Mouse (Mus musculus): Measurements from ENCODE around the gene Znhit1. TPM values are rescaled to one million over a fixed set of nuclear protein-coding genes. Genes with fewer than 3 reads are reported as not detected.
"Not testable (repeated sequence)": the region's sequence is repeated elsewhere in the genome, so short reads cannot be mapped to it uniquely, and the experiment has no call there.

Znhit1 gene
- polyA plus RNA-seq, 1 experiment from 2014 or later, result 101 TPM

DNA sequence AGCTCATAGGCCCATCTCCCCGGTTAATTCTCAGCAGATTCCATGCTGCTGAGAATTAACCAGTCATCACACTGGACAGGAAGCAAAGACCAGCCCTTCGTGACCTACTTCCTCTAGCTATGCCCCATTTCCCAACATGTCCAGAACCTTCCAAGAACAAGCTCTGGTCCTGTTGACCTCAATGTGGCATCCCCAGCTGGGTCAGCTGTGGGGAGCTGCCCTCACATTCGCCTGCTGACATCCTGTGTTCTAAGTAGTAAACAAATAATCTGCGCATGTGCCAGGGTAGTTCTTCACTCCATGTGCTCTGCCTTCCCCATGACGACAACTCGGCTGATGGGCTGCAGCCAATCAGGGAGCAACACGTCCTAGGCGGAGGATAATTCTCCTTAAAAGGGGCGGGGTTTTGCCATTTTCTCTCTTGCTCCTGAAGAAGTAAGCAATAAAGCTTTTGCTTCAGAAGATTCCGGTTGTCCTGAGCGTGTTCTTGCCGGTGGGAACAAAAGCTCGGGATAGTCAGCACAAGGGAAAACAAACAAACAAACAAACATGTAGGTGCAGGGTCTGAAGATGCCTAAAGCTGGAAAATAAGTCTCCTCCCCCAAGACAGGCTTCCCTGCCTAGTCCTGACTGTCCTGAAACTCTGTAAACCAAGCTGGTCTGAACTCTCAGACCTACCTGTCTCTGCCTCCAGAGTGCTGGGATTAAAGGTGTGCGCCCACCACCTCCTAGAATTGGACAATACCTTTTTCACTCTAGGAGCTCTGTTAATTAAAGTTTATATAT is 38.1 kb downstream of the Znhit1 start:
- not testable (repeated sequence) for H3K27me3 ChIP-seq; H3K4me3 ChIP-seq; H3K27ac ChIP-seq; H3K9ac ChIP-seq; H3K9me3 ChIP-seq; H3K36me3 ChIP-seq; ATAC-seq (ENCODE audit: borderline replicate concordance, extremely low read depth, low FRiP score, low TSS enrichment); H3K4me2 ChIP-seq
- 74% methylated on average over 14 of the region's 14 CpGs for WGBS
- H3K4me1 ChIP-seq, result peaks cover 16% of the 10 kb centered on the region

DNA sequence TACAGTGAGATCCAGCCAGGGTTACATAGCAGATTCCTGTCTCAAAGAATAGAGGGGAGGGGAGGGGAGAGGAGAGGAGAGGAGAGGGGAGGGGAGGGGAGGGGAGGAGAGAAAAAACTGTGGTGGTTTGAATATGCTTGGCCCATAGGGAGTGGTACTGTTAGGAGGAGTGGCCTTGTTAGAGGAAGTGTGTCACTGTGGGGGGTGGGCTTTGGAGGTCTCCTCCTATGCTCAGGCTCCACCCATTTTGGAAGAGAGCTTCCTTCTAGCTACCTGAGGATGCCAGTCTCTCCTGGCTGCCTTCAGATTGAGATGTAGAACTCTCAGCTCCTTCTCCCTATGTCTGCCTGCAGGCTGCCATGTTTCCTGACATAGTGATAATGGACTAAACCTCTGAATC is 39.9 kb downstream of the Znhit1 start:
- Histone ChIP-seq H3K27me3 (no peaks in the 10 kb centered on the region), H3K9me3 (no peaks in the 10 kb centered on the region), H3K9ac (no peak overlapping the region), H3K27ac (no peak overlapping the region), H3K36me3 (no peaks in the 10 kb centered on the region), H3K4me1 (peaks cover 5% of the 10 kb centered on the region; the same call in 1 of the 2 replicates), H3K4me2 (no peak overlapping the region), H3K4me3 (no peak overlapping the region)
- ATAC-seq (ENCODE audit: borderline replicate concordance, extremely low read depth, low FRiP score, low TSS enrichment), result no peak

DNA sequence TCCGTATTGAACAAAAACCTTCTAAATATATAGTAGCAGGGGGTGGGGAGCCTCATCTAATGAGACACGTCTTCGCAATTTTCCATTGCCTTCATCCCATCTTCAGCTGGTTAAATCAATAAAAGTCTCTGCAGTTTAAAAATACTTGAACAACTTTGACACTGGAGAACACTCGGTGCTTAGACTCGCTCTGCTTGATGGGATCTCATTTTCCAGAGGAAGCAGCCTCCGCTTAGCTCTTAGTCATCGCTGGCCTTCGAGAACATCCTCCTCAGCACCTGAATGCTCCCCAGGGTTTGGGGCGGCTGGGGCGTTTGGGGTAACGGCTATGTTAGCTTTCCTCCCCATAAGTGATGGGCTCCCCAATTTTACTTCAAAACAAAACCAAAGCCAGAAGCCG is 42.7 kb downstream of the Znhit1 start:
- H3K36me3 ChIP-seq, result no peaks in the 10 kb centered on the region
- no peaks in the 10 kb centered on the region for H3K4me1 ChIP-seq
- H3K9ac ChIP-seq, result no peak overlapping the region
- no peak for ATAC-seq (ENCODE audit: borderline replicate concordance, extremely low read depth, low FRiP score, low TSS enrichment)
- no peaks in the 10 kb centered on the region for H3K27me3 ChIP-seq
- no peak overlapping the region for H3K27ac ChIP-seq
- WGBS, result 75% methylated on average over 12 of the region's 12 CpGs
- no peak overlapping the region for H3K4me3 ChIP-seq
- H3K9me3 ChIP-seq, result no peaks in the 10 kb centered on the region
- no peak overlapping the region for H3K4me2 ChIP-seq

DNA sequence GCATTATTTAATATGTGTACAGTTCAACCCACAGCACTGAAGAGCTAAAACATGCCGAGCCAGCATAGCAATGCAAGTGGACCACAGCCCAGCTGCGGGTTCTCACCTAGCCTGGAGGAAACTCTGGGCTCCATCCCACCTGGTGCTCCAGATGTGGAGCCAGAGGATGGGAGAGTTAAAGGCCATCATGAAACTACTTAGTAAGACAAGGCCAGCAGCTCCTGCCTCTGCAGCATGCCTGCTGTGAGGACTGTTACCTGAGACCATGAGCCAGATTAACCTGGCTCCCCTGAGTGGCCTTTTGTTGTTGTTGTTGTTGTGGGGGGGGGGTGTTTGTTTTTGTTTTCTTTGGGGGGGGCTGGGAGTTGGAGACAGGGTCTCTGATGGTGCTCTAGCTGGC is 44.4 kb downstream of the Znhit1 start:
- Histone ChIP-seq H3K9ac (no peak overlapping the region), H3K9me3 (no peaks in the 10 kb centered on the region), H3K36me3 (no peaks in the 10 kb centered on the region), H3K4me3 (no peak overlapping the region), H3K27me3 (no peaks in the 10 kb centered on the region), H3K27ac (peak overlapping the region; percentile 5; the same call in 1 of the 2 replicates), H3K4me1 (no peaks in the 10 kb centered on the region), H3K4me2 (no peak overlapping the region)
- WGBS, result 44% methylated on average over 2 of the region's 2 CpGs
- no peak for ATAC-seq (ENCODE audit: borderline replicate concordance, extremely low read depth, low FRiP score, low TSS enrichment)

DNA sequence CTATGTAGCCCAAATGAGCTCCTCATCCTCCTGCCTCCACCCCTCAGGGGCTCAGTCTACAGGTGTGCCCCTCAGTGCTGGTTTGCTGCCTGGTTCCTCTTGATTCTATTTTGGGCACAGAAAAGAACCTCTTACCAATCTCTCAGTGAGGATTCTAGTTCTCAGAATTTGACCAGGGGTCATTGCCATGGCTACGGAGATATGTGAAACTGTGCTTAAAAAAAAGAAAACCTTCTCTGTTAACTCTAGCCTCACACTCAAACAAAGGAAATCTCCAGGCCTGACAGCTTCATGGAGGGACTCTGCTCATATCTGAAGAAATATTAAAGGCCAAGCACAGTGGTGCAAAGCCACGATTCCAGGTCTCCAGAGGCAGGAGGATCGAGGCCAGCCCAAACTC is 45.0 kb downstream of the Znhit1 start:
- H3K27ac ChIP-seq, result peak overlapping the region; percentile 64
- no peaks in the 10 kb centered on the region for H3K9me3 ChIP-seq
- no peak for ATAC-seq (ENCODE audit: borderline replicate concordance, extremely low read depth, low FRiP score, low TSS enrichment)
- H3K4me1 ChIP-seq, result no peaks in the 10 kb centered on the region
- H3K36me3 ChIP-seq, result no peaks in the 10 kb centered on the region
- no peak overlapping the region for H3K9ac ChIP-seq
- no peaks in the 10 kb centered on the region for H3K27me3 ChIP-seq
- WGBS, result 51% methylated on average over 3 of the region's 3 CpGs
- H3K4me2 ChIP-seq, result no peak overlapping the region
- no peak overlapping the region for H3K4me3 ChIP-seq

DNA sequence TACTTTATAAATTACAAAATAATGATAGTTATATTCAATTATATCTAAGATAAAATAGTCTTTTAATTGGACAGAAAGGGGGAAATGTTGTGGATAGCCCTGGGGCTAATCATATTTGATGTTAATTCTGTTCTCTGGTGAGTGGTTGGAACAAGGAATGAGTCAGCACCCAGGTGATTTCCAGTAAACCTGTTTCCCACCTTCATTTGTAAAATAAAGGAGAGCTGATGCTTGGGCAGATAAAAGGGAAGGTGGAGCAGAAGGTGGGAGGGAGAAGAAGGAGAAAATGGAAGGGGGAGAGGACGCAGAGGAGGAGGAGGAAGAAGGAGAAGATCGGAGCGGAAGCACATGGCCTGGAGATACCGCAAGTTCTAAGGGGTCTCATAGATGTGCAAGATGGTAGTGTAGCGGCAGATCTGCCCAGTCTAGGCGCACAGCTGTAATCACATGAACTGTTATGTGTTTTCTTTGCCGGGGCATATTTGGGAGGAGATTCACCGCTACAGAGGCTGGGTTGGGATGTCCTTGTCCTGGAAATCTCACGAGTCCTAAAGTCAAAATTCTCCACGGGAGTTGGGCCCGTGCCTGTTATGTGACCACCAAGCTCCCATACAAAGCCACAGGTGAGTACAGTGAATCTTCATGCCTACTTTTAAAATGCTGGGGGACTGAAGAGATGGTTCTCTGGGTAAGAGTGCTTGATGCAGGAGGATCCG is 46.8 kb downstream of the Znhit1 start:
- Histone ChIP-seq H3K4me2 (no peak overlapping the region), H3K4me1 (no peaks in the 10 kb centered on the region), H3K36me3 (no peaks in the 10 kb centered on the region), H3K27me3 (no peaks in the 10 kb centered on the region), H3K27ac (no peak overlapping the region), H3K4me3 (no peak overlapping the region), H3K9me3 (no peaks in the 10 kb centered on the region), H3K9ac (no peak overlapping the region)
- WGBS, result 81% methylated on average over 12 of the region's 12 CpGs
- ATAC-seq (ENCODE audit: borderline replicate concordance, extremely low read depth, low FRiP score, low TSS enrichment), result no peak

DNA sequence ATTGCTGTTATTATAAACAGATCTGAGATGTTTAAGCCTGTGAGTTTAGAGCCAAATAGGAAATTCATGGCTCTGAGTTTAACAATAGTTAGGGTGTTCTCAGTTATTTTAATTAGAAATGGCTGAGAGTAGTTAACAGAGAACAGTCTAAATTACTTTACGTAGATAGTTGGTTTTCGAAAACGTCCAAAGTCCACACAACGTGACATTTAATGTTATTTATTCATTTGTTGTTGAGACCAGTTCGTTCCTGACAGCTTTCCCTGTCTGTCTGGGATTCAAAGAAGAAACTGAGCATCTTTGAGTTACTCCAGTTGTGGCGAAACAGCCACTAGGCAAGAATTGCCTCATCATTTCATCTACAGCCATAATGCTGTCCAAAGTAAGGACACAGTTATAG is 47.8 kb downstream of the Znhit1 start:
- H3K4me2 ChIP-seq; H3K27ac ChIP-seq; H3K36me3 ChIP-seq; H3K27me3 ChIP-seq; ATAC-seq (ENCODE audit: borderline replicate concordance, extremely low read depth, low FRiP score, low TSS enrichment); H3K9ac ChIP-seq; H3K9me3 ChIP-seq; H3K4me3 ChIP-seq; H3K4me1 ChIP-seq: not testable (repeated sequence)
- WGBS, result 74% methylated on average over 6 of the region's 6 CpGs

DNA sequence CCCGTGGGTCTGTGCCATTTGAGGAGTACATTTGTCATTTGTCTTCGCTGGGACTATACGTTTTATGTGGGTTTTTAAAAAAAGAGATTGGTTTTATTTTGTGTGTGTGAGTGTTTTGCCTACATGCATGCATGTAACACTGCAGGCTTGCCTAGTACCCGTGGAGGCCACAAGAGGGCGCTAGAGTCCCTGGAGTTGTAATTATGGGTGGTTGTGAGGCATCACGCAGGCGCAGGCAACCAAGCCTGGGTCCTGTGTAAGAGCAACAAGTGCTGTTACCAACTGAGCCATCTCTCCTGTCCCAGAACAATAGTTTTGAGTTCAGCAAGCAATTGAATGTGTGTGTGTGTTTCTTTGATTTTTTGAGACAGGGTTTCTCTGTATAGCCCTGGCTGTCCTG is 48.5 kb downstream of the Znhit1 start:
- no peak overlapping the region for H3K27ac ChIP-seq
- H3K36me3 ChIP-seq, result no peaks in the 10 kb centered on the region
- no peak for ATAC-seq (ENCODE audit: borderline replicate concordance, extremely low read depth, low FRiP score, low TSS enrichment)
- H3K4me1 ChIP-seq, result no peaks in the 10 kb centered on the region
- 66% methylated on average over 7 of the region's 7 CpGs for WGBS
- no peaks in the 10 kb centered on the region for H3K9me3 ChIP-seq
- H3K9ac ChIP-seq, result no peak overlapping the region
- no peak overlapping the region for H3K4me3 ChIP-seq
- H3K4me2 ChIP-seq, result no peak overlapping the region
- no peaks in the 10 kb centered on the region for H3K27me3 ChIP-seq

DNA sequence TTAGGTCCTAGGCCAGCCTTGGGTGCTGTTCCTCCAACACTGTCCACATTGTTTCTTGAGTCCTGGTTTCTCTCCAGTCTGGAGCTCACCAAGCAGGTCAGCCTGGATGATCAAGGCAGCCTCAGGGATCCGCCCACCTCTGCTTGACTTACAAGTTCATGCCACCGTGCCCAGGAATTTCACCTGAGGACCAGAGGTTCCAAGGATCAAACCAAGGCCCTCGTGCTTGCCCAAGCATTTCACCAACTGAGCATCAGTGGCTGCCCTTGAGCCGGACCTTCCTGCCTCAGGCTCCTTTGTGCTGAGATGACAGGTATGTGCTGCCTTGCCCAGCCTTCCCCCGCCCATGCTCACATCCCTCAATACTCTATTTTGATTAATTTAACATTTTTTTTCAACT is 50.2 kb downstream of the Znhit1 start:
- H3K36me3 ChIP-seq, result no peaks in the 10 kb centered on the region
- no peak overlapping the region for H3K27ac ChIP-seq
- no peaks in the 10 kb centered on the region for H3K9me3 ChIP-seq
- no peaks in the 10 kb centered on the region for H3K4me1 ChIP-seq
- no peak overlapping the region for H3K4me2 ChIP-seq
- no peak for ATAC-seq (ENCODE audit: borderline replicate concordance, extremely low read depth, low FRiP score, low TSS enrichment)
- 83% methylated on average over 5 of the region's 5 CpGs for WGBS
- no peak overlapping the region for H3K4me3 ChIP-seq
- no peaks in the 10 kb centered on the region for H3K27me3 ChIP-seq
- H3K9ac ChIP-seq, result no peak overlapping the region

DNA sequence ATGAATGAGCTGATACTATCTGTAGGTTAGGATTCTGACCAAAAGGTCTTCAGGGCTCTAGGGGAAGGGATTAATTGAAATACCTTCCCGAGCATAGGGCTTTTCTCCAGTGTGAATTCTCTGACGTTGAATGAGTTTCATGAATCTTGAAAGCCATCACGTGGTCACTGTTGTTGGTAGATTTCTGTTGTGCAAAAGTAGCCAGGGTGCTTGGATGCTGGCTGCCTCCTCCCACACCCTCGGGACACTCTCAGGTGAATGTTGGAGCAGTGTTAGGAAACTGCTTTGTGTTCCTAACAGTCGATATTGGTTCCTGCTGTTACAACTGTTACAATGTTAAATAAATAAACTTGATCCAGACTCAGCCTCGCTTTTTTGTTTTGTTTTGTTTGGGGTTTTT is 51.1 kb downstream of the Znhit1 start:
- Histone ChIP-seq H3K9ac (no peak overlapping the region), H3K4me3 (no peak overlapping the region), H3K27ac (no peak overlapping the region), H3K36me3 (no peaks in the 10 kb centered on the region), H3K9me3 (no peaks in the 10 kb centered on the region), H3K4me2 (no peak overlapping the region), H3K4me1 (no peaks in the 10 kb centered on the region), H3K27me3 (no peaks in the 10 kb centered on the region)
- WGBS, result 78% methylated on average over 6 of the region's 6 CpGs
- no peak for ATAC-seq (ENCODE audit: borderline replicate concordance, extremely low read depth, low FRiP score, low TSS enrichment)

DNA sequence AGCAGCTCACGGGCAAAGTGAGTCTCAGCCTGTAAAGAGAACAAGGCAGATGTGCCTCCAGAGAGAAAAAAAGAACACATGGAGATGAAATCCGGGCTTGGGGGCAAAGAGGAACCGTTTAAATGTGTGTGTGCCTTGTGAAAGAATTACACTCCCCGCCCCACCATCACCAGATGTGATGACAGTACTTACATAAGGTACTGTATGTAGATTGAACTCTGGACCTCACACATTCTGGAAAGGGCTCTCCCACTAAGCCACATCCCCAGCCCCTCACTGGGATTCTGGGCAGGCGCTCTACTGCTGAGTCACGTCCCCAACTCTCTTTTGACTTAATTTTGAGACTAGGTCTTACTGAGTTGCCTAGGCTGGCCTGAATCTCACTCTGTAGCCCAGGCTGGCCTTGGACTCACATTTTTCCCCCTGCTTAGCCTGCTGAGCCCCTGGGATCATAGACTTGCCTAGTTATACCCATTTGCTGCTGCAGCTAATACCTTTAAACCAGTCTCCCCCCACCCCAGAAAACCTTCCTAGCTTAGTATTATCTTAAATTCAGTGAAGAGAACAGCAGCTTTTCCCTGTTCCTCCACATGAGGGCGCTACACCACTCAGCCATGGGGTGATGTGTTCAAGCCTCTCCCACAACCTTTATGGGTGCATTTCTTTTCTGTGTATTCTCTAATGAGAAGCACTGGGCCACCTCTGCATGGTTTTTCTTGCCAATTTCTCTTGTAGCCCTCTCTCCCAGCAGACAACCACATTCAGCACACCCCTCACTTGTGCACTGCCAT is 51.7 kb downstream of the Znhit1 start:
- Histone ChIP-seq H3K27ac (no peak overlapping the region), H3K27me3 (no peaks in the 10 kb centered on the region), H3K4me2 (no peak overlapping the region), H3K4me1 (no peaks in the 10 kb centered on the region), H3K36me3 (no peaks in the 10 kb centered on the region), H3K9ac (no peak overlapping the region), H3K4me3 (no peak overlapping the region), H3K9me3 (no peaks in the 10 kb centered on the region)
- 66% methylated on average over 7 of the region's 7 CpGs for WGBS
- no peak for ATAC-seq (ENCODE audit: borderline replicate concordance, extremely low read depth, low FRiP score, low TSS enrichment)

DNA sequence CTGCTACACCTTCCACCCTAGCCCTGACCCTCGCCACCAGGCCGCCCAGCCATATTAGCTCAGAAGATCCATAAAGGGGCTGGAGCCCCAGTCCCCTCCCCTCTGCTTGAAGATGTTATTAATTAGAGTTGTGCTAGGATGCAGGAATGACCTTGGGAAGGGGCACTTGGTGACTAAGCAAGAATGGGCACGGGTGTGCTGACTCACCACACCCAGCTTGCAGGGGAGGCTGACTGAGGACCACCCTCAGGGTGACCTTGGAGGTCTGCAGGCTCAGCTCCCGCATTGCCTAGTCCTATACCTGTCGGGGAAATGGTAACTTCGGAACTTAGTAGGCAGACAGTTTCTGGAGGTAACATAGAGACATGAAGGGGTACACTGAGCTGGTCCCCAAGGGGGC is 53.9 kb downstream of the Znhit1 start:
- no peak for ATAC-seq (ENCODE audit: borderline replicate concordance, extremely low read depth, low FRiP score, low TSS enrichment)
- H3K4me2 ChIP-seq, result no peak overlapping the region
- 0 out of 2 replicates have a peak, but pooled peaks cover 4% of the 10 kb centered on the region for H3K4me1 ChIP-seq
- H3K27ac ChIP-seq, result no peak overlapping the region
- H3K4me3 ChIP-seq, result no peak overlapping the region
- H3K9ac ChIP-seq, result no peak overlapping the region
- no peaks in the 10 kb centered on the region for H3K27me3 ChIP-seq
- WGBS, result 81% methylated on average over 6 of the region's 6 CpGs
- H3K9me3 ChIP-seq, result no peaks in the 10 kb centered on the region
- H3K36me3 ChIP-seq, result no peaks in the 10 kb centered on the region
